Mouse (Mus musculus) testis, adult 2 months (tissue): Measurements from ENCODE around the gene Taf15. TPM values are rescaled to one million over a fixed set of nuclear protein-coding genes. Genes with fewer than 3 reads are reported as not detected.

ENCODE experiments used
- H3K27ac ChIP-seq: fragments of 200-500 bp; 2 replicates; pipeline ENCODE4 v1.5.1; 2012; ENCODE audit warnings: low read depth, low read length; ENCODE audit not compliant: control insufficient read depth, insufficient read depth
- H3K27me3 ChIP-seq: fragments of 200-500 bp; 2 replicates; pipeline ENCODE4 v1.6.1; 2012; ENCODE audit warnings: mild to moderate bottlenecking, low read length, moderate library complexity; ENCODE audit not compliant: control insufficient read depth, insufficient read depth
- H3K36me3 ChIP-seq: fragments of 200-500 bp; 2 replicates; pipeline ENCODE4 v1.6.1; 2012; ENCODE audit warnings: mild to moderate bottlenecking, low read length; ENCODE audit not compliant: control insufficient read depth, insufficient read depth
- H3K4me1 ChIP-seq: fragments of 200-500 bp; 2 replicates; pipeline ENCODE4 v1.6.1; 2012; ENCODE audit warnings: low read length; ENCODE audit not compliant: control insufficient read depth, insufficient read depth
- H3K4me3 ChIP-seq: fragments of 200-500 bp; 2 replicates; pipeline ENCODE4 v1.5.1; 2012; ENCODE audit warnings: low read depth, mild to moderate bottlenecking, low read length, moderate library complexity, mixed read lengths; ENCODE audit not compliant: control insufficient read depth
- CTCF ChIP-seq: fragments of 200-500 bp; IDR thresholded peaks from 2 replicates; pipeline ENCODE4 v1.5.1; 2012; ENCODE audit warnings: low read depth, mild to moderate bottlenecking, inconsistent platforms, low read length, moderate library complexity; ENCODE audit not compliant: control insufficient read depth, insufficient read depth, insufficient replicate concordance
- POLR2A ChIP-seq: fragments of 200-500 bp; IDR thresholded peaks from 2 replicates; pipeline ENCODE4 v1.6.1; 2012; ENCODE audit warnings: low read depth, mild to moderate bottlenecking, inconsistent platforms, low read length, moderate library complexity; ENCODE audit not compliant: control insufficient read depth
- polyA plus RNA-seq: library from polyadenylated mRNA; depleted of rRNA; stranded (reverse); fragments of >200 nt; gene quantifications from 2 replicates; pipeline ENCODE4 v1.2.3, GENCODE M21; 2012

Taf15 gene
- polyA plus RNA-seq, 1 experiment: 49.6 TPM

DNA sequence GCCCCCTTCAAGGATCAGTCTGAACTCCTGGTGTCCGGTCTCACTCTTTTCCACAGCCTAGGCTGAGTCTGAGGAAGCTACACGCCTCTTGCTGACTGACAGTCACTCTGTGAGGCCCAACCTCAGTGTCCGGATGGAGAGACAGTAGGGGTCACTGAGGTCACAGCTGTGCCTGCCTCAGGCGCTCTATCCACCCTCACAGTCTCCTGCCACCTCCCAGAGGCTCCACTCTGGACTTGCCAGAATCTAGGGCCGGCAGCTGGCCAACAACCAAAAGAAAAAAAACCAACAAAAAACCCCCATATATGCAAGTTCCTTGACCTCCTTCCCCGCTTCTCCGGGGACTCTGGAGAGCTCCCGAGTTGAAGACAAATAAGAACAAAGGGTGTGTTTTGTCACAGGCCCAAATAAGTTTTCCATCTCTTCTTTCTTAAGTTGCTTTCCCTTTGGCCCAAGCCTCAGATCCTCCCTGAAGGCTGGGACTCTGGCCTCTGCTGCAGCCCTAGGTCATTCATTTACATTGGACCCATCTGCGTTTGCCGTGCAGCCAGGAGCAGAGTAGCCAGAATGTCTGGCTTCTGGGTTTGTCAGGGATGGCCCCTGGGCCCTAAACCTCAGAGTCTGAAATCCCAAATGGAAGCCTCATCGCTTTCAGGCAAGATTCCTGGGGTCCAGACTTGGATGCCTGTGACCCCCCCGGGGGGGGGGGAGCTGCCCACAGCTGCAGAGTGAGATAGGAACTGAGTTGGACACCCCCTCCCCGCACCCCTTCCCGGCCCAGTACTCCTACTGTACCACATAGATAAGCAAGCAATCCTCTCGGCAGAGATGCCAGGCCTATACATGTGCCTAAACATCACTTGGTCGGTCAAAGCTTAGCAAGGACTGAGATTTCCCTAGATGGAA, 24.6 kb upstream of the Taf15 start:
- peaks cover 13% of the 10 kb centered on the region for H3K4me1 ChIP-seq

DNA sequence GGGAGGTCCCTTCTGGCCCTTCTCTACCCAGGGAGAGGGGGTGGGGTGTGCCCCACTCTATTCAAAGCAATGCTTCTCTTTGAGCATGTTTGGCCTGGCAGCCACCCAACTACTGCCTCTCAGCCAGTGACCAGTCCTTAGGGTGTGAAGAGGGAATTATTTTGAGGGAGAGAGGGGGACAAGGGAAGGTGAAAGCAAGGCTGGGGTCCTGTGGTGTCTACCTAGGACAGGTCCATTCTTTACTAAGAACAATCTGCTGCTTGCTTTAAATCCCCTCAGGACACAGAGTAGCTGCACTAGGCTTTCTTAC, 24.0 kb upstream of the Taf15 start:
- Histone ChIP-seq H3K4me3 (no peak overlapping the region), H3K27ac (no peak overlapping the region), H3K4me1 (peaks cover 8% of the 10 kb centered on the region), H3K36me3 (no peaks in the 10 kb centered on the region), H3K27me3 (no peaks in the 10 kb centered on the region)
- no peak for TF ChIP-seq CTCF
- TF ChIP-seq POLR2A: no peak

More for the DNA sequence above, 24.6 kb upstream of the Taf15 start:
- Histone ChIP-seq H3K27ac (no peak overlapping the region), H3K27me3 (no peaks in the 10 kb centered on the region; the same call in 1 of the 2 replicates), H3K4me3 (no peak overlapping the region), H3K36me3 (no peaks in the 10 kb centered on the region)
- TF ChIP-seq CTCF (no peak), POLR2A (no peak)

DNA sequence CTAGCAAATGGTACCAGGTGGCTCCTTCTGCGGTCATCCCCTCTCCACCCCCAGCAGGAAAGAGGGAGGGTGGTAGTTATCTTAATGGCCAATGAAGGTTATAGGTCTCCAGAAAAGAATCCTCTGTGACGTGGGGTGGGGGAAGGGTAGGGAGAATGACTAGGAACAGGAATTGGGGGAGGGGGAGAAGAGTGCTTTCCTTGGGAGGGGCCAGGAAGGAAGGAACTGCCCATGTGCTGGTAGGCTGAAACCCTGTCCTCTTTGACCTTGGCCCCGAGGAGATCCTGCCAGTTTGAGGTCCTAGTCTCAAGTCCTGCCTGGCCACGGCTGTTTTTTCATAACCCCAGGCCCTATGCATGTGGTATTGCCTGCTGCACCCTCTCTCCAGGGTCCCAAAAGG, 23.6 kb upstream of the Taf15 start:
- H3K27me3 ChIP-seq: no peaks in the 10 kb centered on the region
- TF ChIP-seq POLR2A (no peak), CTCF (no peak)

DNA sequence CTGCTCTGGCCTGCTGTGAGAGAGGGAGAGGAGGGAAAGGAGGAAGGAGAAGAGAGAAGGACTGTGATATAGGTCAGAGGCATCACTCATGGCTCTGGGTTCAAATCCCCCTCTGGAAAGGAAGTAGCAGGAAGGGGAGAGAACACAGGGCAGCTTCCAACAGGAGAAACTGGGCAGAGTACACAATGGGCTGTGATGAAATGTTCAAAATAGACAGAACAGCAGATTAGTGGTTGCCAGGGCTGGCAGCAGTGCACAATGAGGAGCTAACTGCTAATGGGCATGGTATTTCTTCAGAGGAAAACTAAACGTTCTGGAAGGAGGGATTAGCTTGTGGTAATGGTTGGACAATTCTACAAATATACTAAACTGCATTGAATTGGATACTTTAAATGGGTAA, 22.3 kb upstream of the Taf15 start:
- H3K36me3 ChIP-seq: no peaks in the 10 kb centered on the region
- TF ChIP-seq POLR2A (no peak), CTCF (no peak)
- no peak overlapping the region for H3K27ac ChIP-seq
- H3K27me3 ChIP-seq: no peaks in the 10 kb centered on the region
- peaks cover 5% of the 10 kb centered on the region; the same call in 1 of the 2 replicates for H3K4me1 ChIP-seq
- H3K4me3 ChIP-seq: no peak overlapping the region

More for the DNA sequence above, 23.6 kb upstream of the Taf15 start:
- Histone ChIP-seq H3K27ac (no peak overlapping the region), H3K4me3 (no peak overlapping the region), H3K36me3 (no peaks in the 10 kb centered on the region), H3K4me1 (peaks cover 6% of the 10 kb centered on the region)

DNA sequence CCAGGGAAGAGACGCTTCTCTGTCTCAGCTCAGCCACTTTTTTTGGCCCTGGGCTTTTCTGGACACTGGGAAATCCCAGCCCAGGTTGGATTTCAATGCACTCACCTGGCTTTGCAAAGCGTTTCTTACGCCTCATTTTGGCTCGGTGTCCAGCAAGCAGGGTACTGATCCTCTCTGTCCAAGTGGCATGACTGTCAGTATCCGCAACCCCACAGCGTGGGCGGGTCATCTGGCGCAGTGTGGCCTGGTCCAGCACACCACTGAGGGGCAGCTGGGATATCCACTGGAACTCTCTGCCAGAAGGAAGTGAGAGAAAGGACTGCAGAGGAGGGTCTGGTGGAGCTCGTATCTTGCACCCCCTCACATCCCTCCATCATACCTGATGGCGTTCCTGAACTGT, 21.6 kb upstream of the Taf15 start:
- Histone ChIP-seq H3K4me1 (peaks cover 5% of the 10 kb centered on the region; the same call in 1 of the 2 replicates), H3K4me3 (no peak overlapping the region), H3K27ac (no peak overlapping the region), H3K36me3 (no peaks in the 10 kb centered on the region), H3K27me3 (no peaks in the 10 kb centered on the region)
- TF ChIP-seq POLR2A (no peak), CTCF (no peak)

DNA sequence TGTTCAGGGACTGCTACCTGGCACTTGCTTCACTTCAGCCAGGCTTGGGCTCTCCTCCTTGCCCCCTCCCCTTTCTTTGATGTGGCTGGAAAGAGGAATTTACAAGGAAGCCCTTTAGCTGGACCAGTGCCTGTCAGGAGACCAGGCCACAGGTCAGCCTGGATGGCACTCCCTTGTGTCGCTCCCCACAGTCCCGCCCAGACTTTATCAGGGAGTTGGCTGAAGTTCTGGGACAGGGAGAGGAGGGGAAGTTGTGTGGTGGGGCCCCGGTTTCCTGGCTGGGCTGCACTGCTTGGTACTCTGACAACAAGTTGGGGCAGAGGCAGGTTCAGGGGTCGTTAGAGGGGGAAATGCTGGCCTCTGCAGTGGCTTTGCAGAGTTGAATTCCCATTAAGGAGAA, 18.3 kb upstream of the Taf15 start:
- H3K4me1 ChIP-seq: peaks cover 3% of the 10 kb centered on the region; the same call in 1 of the 2 replicates
- H3K27ac ChIP-seq: no peak overlapping the region
- H3K4me3 ChIP-seq: no peak overlapping the region
- TF ChIP-seq POLR2A (no peak), CTCF (no peak)
- H3K27me3 ChIP-seq: no peaks in the 10 kb centered on the region
- H3K36me3 ChIP-seq: no peaks in the 10 kb centered on the region

DNA sequence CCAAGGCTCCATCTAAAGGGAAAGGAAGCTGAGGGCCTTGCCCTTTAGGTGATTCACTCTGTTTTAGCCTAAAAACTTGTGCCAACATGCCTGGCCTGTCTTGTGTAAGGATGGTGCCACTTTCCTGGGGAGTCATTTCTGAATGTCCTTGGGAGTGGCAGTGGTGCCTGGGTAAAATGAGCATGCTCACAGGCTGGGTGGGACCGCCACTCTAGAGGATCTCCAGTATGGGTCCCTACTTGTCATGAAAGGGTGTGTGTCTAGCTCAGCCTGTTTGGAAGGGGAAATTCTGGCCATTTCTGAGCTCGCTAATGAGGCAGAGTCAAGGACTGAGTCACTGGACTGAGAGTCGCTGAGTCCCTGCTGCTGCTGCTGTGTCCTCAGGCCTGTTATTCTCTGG, 17.3 kb upstream of the Taf15 start:
- peaks cover 3% of the 10 kb centered on the region; the same call in 1 of the 2 replicates for H3K4me1 ChIP-seq
- H3K4me3 ChIP-seq: no peak overlapping the region
- H3K36me3 ChIP-seq: no peaks in the 10 kb centered on the region
- no peak overlapping the region for H3K27ac ChIP-seq
- no peaks in the 10 kb centered on the region for H3K27me3 ChIP-seq
- TF ChIP-seq CTCF (no peak), POLR2A (no peak)
